Mouse (Mus musculus): ENCODE measurements around the gene Fyttd1.

Gene Fyttd1

DNA sequence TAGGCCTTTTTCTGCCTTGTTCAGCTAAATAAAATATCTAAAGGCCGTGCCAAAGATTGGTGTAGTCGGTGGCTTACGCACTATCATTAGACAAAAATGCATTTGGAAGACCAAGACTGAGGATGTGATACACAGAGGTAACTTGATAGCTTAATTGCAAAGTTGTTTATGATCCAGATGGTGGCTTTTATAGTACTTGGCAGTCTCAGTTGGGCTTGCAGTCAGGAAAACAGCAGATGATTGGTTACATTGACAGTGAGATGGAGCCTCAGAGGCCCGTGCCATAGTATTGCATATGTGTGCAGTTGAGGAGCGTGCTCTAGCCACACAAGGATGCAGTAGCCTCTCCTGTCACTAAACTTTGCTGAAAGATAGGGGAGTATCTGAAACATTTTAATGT lies 65.4 kb downstream of the Fyttd1 start:
- no peak for DNase-seq (ENCODE audit: low spot score in 2 of 2)

DNA sequence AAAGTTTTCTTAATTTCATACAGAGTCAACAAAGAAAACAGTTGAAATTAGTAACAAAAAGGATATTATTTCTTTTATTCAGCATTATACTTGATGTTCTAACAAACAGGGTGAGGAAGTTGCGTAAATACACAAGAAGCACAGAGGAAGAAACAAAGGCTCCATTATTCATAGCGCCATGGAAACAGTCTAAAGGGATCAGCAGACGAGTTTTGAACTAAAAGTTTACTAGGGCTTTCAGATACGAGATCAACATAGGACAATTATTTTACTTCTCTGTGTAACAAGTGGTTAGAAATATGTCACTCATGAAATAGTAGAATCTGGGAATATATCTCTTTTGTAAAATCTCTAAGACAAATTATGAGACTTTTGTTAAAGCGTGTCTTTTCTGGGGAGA lies 68.1 kb downstream of the Fyttd1 start:
- no peak for DNase-seq (ENCODE audit: low spot score in 2 of 2)

DNA sequence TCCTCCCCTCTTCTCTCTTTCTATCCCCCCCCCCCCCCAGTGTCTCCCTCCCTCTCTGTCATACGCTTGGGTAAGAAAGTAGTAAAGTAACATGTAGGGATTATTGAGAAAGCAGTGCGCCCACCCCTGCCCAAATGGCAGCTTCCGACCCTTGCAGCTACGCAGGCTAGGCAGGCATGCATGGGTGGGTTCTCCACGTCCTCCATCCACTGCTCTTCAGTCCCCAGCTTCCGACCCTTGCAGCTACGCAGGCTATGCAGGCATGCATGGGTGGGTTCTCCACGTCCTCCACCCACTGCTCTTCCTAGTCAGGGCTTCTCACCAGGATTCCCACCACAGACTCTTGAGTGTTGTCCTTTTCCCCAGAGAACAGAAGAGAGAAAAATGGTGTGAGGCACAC lies 70.7 kb downstream of the Fyttd1 start:
- no peak for DNase-seq (ENCODE audit: low spot score in 2 of 2)

DNA sequence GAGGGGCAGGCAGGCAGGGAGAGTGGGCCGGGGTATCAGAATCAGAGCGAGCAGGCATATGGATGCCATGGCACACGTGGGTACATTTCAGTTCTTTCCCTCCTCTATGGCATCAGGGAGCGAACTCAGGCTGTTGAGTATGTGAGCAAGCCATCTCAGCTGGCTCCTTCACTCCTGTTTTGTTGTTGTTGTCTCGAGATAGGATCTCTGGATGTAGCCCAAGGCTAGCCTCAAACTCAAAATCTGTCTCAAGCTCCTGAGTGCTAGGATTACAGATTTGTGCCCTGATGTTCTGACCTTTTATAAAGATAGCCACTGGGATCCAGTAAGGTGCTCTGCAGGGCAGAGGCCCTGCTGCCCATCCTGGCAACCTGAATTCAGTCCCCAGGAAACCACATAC lies 71.4 kb downstream of the Fyttd1 start:
- no peak for DNase-seq (ENCODE audit: low spot score in 2 of 2)

DNA sequence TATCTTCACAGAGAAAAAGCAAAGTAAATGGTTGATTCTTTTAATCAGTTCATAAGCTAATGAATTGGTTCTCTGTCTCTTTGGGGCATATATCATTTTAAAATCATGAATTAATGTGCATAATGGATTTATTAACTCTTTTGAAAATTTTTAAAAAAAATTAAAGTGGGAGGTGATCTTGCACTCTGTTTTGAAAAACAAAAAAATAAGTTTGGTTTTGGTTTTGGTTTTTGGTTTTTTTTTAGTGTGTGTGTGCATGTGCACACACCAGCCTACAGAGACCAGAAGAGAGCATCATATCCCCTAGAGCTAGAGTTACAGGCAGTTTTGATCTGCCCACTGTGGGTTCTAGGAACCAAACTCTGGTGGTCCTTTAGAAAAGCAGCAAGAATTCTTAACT lies 72.0 kb downstream of the Fyttd1 start:
- DNase-seq (ENCODE audit: low spot score in 2 of 2) = no peak

DNA sequence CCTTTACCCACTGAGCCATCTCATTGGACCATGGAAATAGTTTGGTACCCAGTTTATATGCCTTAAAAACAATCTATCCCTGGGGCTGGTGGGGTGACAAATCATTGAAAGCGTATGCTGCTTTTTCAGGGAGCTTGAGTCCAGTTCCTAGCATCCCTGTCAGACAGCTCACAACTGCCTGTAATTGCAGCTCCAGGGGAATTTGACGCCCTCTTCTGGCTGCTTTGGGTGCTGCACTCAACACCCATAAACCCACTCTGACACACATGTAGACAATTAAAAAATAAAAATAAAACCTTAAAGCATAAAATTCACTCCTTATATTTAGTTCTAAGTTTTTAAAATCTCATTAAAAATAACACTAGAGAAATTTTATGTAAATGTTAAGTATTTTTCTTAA lies 73.8 kb downstream of the Fyttd1 start:
- DNase-seq (ENCODE audit: low spot score in 2 of 2) = no peak

DNA sequence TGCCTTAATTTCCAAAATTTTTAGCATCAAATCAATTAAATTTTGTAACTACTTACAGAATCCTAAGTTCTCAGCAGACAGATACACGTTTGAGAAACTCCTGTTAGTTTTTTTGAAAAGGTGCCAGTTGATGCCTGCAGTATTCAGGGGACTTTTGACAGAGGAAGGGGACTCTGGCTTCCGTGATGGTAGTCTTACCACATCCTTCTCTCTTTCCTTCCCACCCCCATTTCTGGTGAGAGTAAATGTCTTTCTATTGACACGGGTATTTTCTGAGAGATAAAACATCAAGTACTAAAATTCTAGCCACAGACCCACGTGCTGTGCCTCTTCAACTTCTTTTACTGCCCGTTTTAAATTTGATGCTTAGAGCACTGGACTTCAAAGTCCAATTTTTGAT lies 76.5 kb downstream of the Fyttd1 start:
- DNase-seq (ENCODE audit: low spot score in 2 of 2) = no peak

DNA sequence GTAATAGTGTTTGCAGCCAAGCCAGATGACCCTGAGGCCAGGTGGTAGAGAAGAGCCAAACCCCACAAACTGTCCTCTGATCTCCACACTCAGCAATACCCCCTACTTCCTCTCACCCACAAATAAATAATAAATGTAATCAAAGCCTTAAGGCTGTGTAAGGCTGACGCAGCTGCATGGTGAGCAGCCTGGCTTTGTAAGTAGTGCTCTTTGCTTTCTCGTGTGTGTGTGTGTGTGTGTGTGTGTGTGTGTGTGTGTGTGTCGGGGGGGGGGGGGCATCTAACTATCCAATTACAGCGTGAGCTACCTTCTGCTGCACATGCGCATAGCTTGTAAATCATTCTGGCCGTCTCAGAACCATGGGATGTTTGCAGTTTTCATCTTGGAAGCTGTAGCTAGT lies 77.0 kb downstream of the Fyttd1 start:
- DNase-seq (ENCODE audit: low spot score in 2 of 2) = no peak

DNA sequence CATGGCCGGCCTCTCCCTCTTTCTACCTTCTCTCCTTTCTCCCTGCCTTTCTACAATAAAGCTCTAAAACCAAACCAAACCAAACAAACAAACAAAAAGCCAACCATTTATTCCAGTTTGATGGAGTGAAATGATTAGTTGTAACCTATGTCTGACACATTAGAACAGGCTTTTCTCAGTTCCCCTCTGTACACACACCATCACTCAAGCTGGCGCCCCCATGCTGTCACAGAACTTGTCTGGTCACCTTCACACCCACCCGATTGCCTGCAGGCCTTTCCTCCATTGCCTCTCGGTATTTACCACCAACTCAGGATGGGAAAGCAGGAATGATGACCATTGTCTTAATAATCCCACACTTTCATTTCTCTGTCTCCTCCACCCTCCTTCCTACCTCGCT lies 79.6 kb downstream of the Fyttd1 start:
- no peak for DNase-seq (ENCODE audit: low spot score in 2 of 2)

Measured in cerebellum, postnatal 4 days (tissue).